Mouse (Mus musculus) liver, embryonic 14.5 days (tissue): ENCODE results near the gene Habp4. TPM values are rescaled to one million over a fixed set of nuclear protein-coding genes. Genes with fewer than 3 reads are reported as not detected.

ENCODE experiments used
- ATAC-seq: fragments of 200-750 bp; cut with Nextera tagmentation; 2 replicates; pipeline ENCODE4 v1.8.0; 2017; ENCODE audit warnings: moderate number of reproducible peaks, mild to moderate bottlenecking, moderate library complexity; ENCODE audit not compliant: insufficient read depth
- DNase-seq, 3 experiments: peaks; one replicate each; pipeline ENCODE4 v3.0.0-alpha.2; 2012 to 2013; ENCODE audit warnings: low read depth in 3 of 3, low spot score in 3 of 3
- H3K27ac ChIP-seq: fragments of 300-500 bp; sonication (generic); 2 replicates; pipeline ENCODE4 v1.5.1; 2014; ENCODE audit warnings: moderate library complexity, mild to moderate bottlenecking, control low read depth, inconsistent platforms
- H3K27me3 ChIP-seq: fragments of 300-500 bp; sonication (generic); 2 replicates; pipeline ENCODE4 v1.6.1; 2014; ENCODE audit warnings: mild to moderate bottlenecking, low read length, moderate library complexity; ENCODE audit not compliant: control insufficient read depth, insufficient read depth
- H3K36me3 ChIP-seq: fragments of 300-500 bp; sonication (generic); replicated peaks from 2 replicates; pipeline ENCODE4 v1.6.1; 2014; ENCODE audit warnings: low read depth; ENCODE audit not compliant: control insufficient read depth, insufficient read depth
- H3K4me1 ChIP-seq, 2 experiments: fragments of 200-500 bp in 1 of 2; fragments of 300-500 bp in 1 of 2; sonication (generic) in 1 of 2; replicated peaks; 2 replicates each; pipeline ENCODE4 v1.6.1; 2012 to 2014; ENCODE audit warnings: antibody characterized with exemption in 1 of 2, inconsistent platforms in 1 of 2, low read length in 1 of 2; ENCODE audit not compliant: control insufficient read depth in 2 of 2, insufficient read depth in 2 of 2
- H3K4me2 ChIP-seq: fragments of 300-500 bp; sonication (generic); 2 replicates; pipeline ENCODE4 v1.6.1; 2014; ENCODE audit warnings: low read depth, mild to moderate bottlenecking, control low read depth, moderate library complexity
- H3K4me3 ChIP-seq, 2 experiments: fragments of 200-500 bp in 1 of 2; fragments of 300-500 bp in 1 of 2; sonication (generic) in 1 of 2; 2 replicates each; pipeline ENCODE4 v1.5.1; 2012 to 2014; ENCODE audit warnings: low read depth in 2 of 2, low read length in 2 of 2, mild to moderate bottlenecking in 2 of 2, control low read depth in 1 of 2, inconsistent platforms in 1 of 2, moderate library complexity in 1 of 2; ENCODE audit not compliant: insufficient read depth in 1 of 2
- H3K9ac ChIP-seq: fragments of 300-500 bp; sonication (generic); replicated peaks from 2 replicates; pipeline ENCODE4 v1.6.1; 2014; ENCODE audit warnings: mild to moderate bottlenecking, control low read depth, moderate library complexity
- H3K9me3 ChIP-seq: fragments of 300-500 bp; sonication (generic); 2 replicates; pipeline ENCODE4 v1.6.1; 2016; ENCODE audit warnings: low read length, mixed read lengths; ENCODE audit not compliant: control insufficient read depth
- CTCF ChIP-seq: IDR thresholded peaks from 2 replicates; pipeline ENCODE4 v1.5.1; 2016; ENCODE audit warnings: antibody characterized with exemption, low read depth, control low read depth
- EP300 ChIP-seq: IDR thresholded peaks from 2 replicates; pipeline ENCODE4 v1.6.1; 2016; ENCODE audit warnings: antibody characterized with exemption, low read depth
- WGBS: fragments of 180-500 bp; shearing (Covaris S2); extraction: QIAGEN DNeasy Blood & Tissue Kit; methylation state at CpG from one replicate; pipeline ENCODE4 v1.1.7; 2014; ENCODE audit not compliant: insufficient replicate concordance; 5-methylcytosine and 5-hydroxymethylcytosine counted together
- polyA plus RNA-seq, 2 experiments: library from polyadenylated mRNA; depleted of rRNA in 1 of 2; stranded (reverse) in 1 of 2; unstranded in 1 of 2; fragments of >200 nt; fragmentation: Nextera tagmentation in 1 of 2; extraction: Ambion mirVana in 1 of 2; gene quantifications; 2 replicates each; pipeline versions ENCODE4 v1.2.1 to v1.2.3; 2012 to 2014

The Habp4 gene
- polyA plus RNA-seq, 2 experiments = 7.7 to 10.3 TPM

DNA sequence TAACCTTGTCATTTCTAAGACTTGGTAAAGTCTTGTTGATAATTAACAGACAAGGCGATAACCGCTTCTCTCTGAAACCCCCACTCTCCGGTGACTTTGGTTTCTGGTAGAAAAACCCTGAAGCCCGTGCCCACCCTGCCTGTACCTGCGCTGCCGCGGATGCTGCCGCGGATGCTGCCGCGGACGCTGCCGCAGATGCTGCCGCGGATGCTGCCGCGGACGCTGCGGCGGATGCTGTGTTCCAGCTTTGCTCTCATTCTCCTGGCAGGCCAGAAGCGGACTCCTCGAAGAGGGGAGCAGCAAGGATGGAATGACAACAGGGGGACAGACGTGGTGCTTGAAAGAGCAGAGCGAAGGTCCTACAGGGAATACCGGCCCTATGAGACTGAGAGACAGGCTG lies 8.1 kb downstream of the Habp4 start:
- Histone ChIP-seq H3K27ac (no peak overlapping the region), H3K9me3 (no peaks in the 10 kb centered on the region), H3K4me1 (no peaks in the 10 kb centered on the region), H3K4me3 (no peak overlapping the region), H3K9ac (no peak overlapping the region), H3K27me3 (no peaks in the 10 kb centered on the region), H3K4me2 (no peak overlapping the region), H3K36me3 (no peaks in the 10 kb centered on the region)
- DNase-seq (no peak), ATAC-seq (no peak)
- TF ChIP-seq CTCF (no peak), EP300 (no peak)
- WGBS = 92% methylated on average over 25 of the region's 25 CpGs

DNA sequence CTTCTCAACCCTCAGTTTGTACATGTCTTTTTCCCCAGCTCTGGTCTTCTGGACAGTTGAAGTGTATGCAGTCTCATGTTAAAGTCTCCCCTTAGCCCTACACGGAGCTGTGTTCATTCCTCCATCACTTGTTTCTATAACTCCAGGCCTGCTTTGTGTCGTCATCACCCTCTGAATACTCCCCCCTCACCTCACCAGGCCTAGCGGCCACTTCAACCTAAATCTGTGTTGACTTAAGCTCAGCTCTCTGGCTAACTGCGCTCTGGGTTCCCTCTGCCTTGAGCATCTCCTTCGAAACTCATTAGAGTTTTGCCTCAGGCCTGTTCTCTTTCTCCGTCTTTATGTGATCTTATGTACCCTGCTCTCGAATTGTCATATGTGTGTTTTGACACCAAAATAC lies 16.4 kb downstream of the Habp4 start:
- TF ChIP-seq EP300 (no peak), CTCF (no peak)
- H3K4me3 ChIP-seq = no peak overlapping the region
- ATAC-seq (no peak), DNase-seq (no peak)
- no peaks in the 10 kb centered on the region for H3K36me3 ChIP-seq
- no peak overlapping the region for H3K9ac ChIP-seq
- 66% methylated on average over 7 of the region's 7 CpGs for WGBS
- no peaks in the 10 kb centered on the region for H3K27me3 ChIP-seq
- H3K27ac ChIP-seq = no peak overlapping the region
- H3K4me1 ChIP-seq = peaks cover 0 to 2% of the 10 kb centered on the region in 2 experiments; a peak in 1 of 4 replicates
- no peaks in the 10 kb centered on the region for H3K9me3 ChIP-seq
- no peak overlapping the region for H3K4me2 ChIP-seq

GRCm38 (mm10) chr13:64178746-64179652 lies 17.4 kb downstream of the Habp4 start:
- ATAC-seq (0 out of 2 replicates have a peak, but pooled peaks have one; percentile 22), DNase-seq (no peak)
- Histone ChIP-seq H3K9me3 (no peaks in the 10 kb centered on the region), H3K9ac (no peak overlapping the region), H3K4me1 (peaks cover 0 to 5% of the 10 kb centered on the region in 2 experiments; a peak in 1 of 4 replicates), H3K4me2 (no peak overlapping the region), H3K27ac (no peak overlapping the region), H3K27me3 (no peaks in the 10 kb centered on the region), H3K4me3 (no peak overlapping the region), H3K36me3 (no peaks in the 10 kb centered on the region)
- WGBS = 65% methylated on average over 13 of the region's 13 CpGs
- no peak for TF ChIP-seq CTCF
- TF ChIP-seq EP300 = no peak

GRCm38 (mm10) chr13:64180300-64180699 lies 18.7 kb downstream of the Habp4 start:
- Histone ChIP-seq H3K36me3 (no peaks in the 10 kb centered on the region), H3K9me3 (no peaks in the 10 kb centered on the region), H3K27ac (no peak overlapping the region), H3K27me3 (no peaks in the 10 kb centered on the region), H3K9ac (no peak overlapping the region), H3K4me2 (no peak overlapping the region), H3K4me1 (peaks cover 0 to 5% of the 10 kb centered on the region in 2 experiments; a peak in 1 of 4 replicates), H3K4me3 (no peak overlapping the region)
- 54% methylated on average over 4 of the region's 4 CpGs for WGBS
- DNase-seq (no peak), ATAC-seq (no peak)
- TF ChIP-seq CTCF (peak; percentile 54), EP300 (no peak)

DNA sequence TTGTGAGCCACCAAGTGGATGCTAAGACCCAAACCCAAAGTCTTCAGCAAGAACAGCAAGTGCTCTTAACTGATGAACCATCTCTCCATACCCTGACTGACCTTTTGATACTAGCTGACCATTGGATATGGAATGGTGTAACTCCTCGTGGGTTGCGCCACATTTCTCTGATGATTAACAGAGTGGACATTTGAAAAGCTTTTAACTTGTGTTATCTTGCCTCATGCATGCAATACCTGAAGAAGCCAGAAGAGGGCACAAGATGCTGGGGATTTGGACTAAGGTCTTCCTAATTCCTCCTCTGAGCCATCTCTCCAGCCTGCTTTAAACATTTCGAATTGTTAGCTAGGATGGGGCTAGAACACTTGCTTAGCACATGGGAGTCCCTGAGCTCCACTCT lies 19.3 kb downstream of the Habp4 start:
- WGBS = 50% methylated on average over 3 of the region's 3 CpGs
- H3K9me3 ChIP-seq = no peaks in the 10 kb centered on the region
- ATAC-seq = peak; percentile 44; the same call in 1 of the 2 replicates

More for the DNA sequence above, 19.3 kb downstream of the Habp4 start:
- H3K4me1 ChIP-seq = peaks cover 0 to 5% of the 10 kb centered on the region in 2 experiments; a peak in 1 of 4 replicates
- H3K27ac ChIP-seq = no peak overlapping the region
- no peak overlapping the region for H3K9ac ChIP-seq
- TF ChIP-seq EP300 (no peak), CTCF (peak; percentile 70)
- peak in 2 of 3 experiments; percentile 47 to 53 for DNase-seq
- no peak overlapping the region for H3K4me2 ChIP-seq
- no peaks in the 10 kb centered on the region for H3K27me3 ChIP-seq
- no peak overlapping the region for H3K4me3 ChIP-seq
- no peaks in the 10 kb centered on the region for H3K36me3 ChIP-seq
